Mouse (Mus musculus): ENCODE results near the gene Ermap.

DNA sequence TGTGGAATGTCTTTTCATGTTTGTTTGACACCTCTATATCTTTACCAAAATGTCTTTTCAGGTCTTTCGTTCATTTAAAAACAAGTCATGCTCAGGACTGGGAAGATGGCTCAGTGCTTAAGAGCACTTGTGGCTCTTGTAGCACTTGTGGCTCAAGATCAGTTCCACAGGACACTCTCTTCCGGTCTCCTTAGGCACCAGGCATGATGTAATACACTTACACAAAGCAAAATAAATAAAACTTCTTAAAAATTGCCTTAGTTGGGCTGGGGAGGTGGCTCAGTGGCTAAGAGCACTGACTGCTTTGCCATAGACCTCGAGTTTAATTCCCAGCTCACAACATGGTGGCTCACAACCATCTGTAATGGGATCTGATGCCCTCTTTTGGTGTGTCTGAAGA is 28.5 kb downstream of the Ermap start:
- TF ChIP-seq CTCF (IDR thresholded peaks at IDR 0.05; ENCODE audit: borderline replicate concordance, control insufficient read depth, extremely low read depth, insufficient read depth, low read length, poor library complexity) (no peak), POLR2A (IDR thresholded peaks at IDR 0.05; ENCODE audit: control insufficient read depth, extremely low read depth, insufficient read depth, low read length, poor library complexity) (no peak)

Data from thymus, adult 2 months (tissue).